Mouse (Mus musculus): ENCODE data around the gene Fam136a.

DNA sequence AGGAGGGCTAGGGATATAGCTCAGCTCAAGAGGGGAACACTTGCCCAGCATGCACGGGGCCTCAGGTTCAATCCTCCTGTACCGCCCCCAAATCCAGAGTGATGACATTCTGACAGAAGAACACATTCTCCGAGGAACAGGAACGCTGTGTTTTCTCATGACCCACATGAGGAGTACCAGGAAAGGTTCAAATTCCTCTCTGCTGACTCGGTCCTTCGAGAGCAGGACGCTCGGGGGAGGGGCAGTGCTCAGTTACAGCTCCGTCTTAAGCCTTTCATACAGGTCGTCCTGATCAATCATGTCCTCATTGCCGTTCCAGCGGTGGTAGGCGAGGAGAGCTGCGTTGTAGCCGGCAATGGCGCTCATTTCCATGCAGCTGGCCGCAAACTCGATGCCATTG, 23.0 kb downstream of the Fam136a start:
- TF ChIP-seq CTCF (IDR thresholded peaks at IDR 0.05; ENCODE audit: low read depth) = no peak
- no peak for TF ChIP-seq EP300 (optimal IDR thresholded peaks at IDR 0.05)
